Mouse (Mus musculus) MEL (cell line): ENCODE data around the gene Pfkfb4. TPM values are rescaled to one million over a fixed set of nuclear protein-coding genes. Genes with fewer than 3 reads are reported as not detected.

Source experiments
- DNase-seq: peaks from one replicate; pipeline ENCODE4 v3.0.0; 2011; ENCODE audit warnings: low read depth, low spot score
- H3K27ac ChIP-seq: 2 replicates; pipeline ENCODE4 v1.5.1; 2012; ENCODE audit warnings: low read depth, mild to moderate bottlenecking, control low read depth, low read length, moderate library complexity; ENCODE audit not compliant: control insufficient read depth
- H3K27me3 ChIP-seq, 2 experiments: fragments of 150-350 bp in 1 of 2; sonication (generic) in 1 of 2; 2 replicates each; pipeline ENCODE4 v1.6.1; 2012; ENCODE audit warnings: low read length in 2 of 2, mild to moderate bottlenecking in 2 of 2, improper control_type of control experiment in 1 of 2, moderate library complexity in 1 of 2; ENCODE audit not compliant: insufficient read depth in 2 of 2, control insufficient read depth in 1 of 2
- H3K36me3 ChIP-seq, 2 experiments: 2 replicates each; pipeline ENCODE4 v1.6.1; 2012 to 2014; ENCODE audit warnings: low read length in 2 of 2, improper control_type of control experiment in 1 of 2, inconsistent platforms in 1 of 2, mild to moderate bottlenecking in 1 of 2; ENCODE audit not compliant: insufficient read depth in 2 of 2, control insufficient read depth in 1 of 2
- H3K4me1 ChIP-seq, 2 experiments: fragments of 150-350 bp in 1 of 2; sonication (generic) in 1 of 2; 2 replicates each; pipeline ENCODE4 v1.6.1; 2012; ENCODE audit warnings: low read length in 2 of 2, improper control_type of control experiment in 1 of 2, mild to moderate bottlenecking in 1 of 2; ENCODE audit not compliant: insufficient read depth in 2 of 2, control insufficient read depth in 1 of 2
- H3K4me3 ChIP-seq, 2 experiments: fragments of 150-350 bp in 1 of 2; sonication (generic) in 1 of 2; 2 replicates each; pipeline ENCODE4 v1.5.1; 2012; ENCODE audit warnings: low read depth in 2 of 2, low read length in 2 of 2, mild to moderate bottlenecking in 2 of 2, moderate library complexity in 2 of 2, control low read depth in 1 of 2, improper control_type of control experiment in 1 of 2; ENCODE audit not compliant: control insufficient read depth in 1 of 2, insufficient read depth in 1 of 2
- H3K79me2 ChIP-seq: 2 replicates; pipeline ENCODE4 v1.6.1; 2012; ENCODE audit warnings: mild to moderate bottlenecking, low read length, moderate library complexity; ENCODE audit not compliant: control insufficient read depth, poor library complexity, insufficient read depth
- H3K9ac ChIP-seq: 2 replicates; pipeline ENCODE4 v1.6.1; 2012; ENCODE audit warnings: low read depth, mild to moderate bottlenecking, control low read depth, low read length, moderate library complexity; ENCODE audit not compliant: control insufficient read depth, poor library complexity, severe bottlenecking
- H3K9me3 ChIP-seq: fragments of 150-350 bp; sonication (generic); replicated peaks from 2 replicates; pipeline ENCODE4 v1.6.1; 2012; ENCODE audit warnings: mild to moderate bottlenecking, low read length, improper control_type of control experiment, moderate library complexity; ENCODE audit not compliant: insufficient read depth
- BHLHE40 ChIP-seq: IDR thresholded peaks from 2 replicates; pipeline ENCODE4 v1.6.1; 2012; ENCODE audit warnings: low read depth, mild to moderate bottlenecking, inconsistent platforms, low read length, improper control_type of control experiment, borderline replicate concordance
- CHD2 ChIP-seq: IDR thresholded peaks from 2 replicates; pipeline ENCODE4 v1.6.1; 2011; ENCODE audit warnings: low read length, improper control_type of control experiment
- CTCF ChIP-seq, 3 experiments: IDR thresholded peaks in 2 of 3; conservative IDR thresholded peaks in 1 of 3; 2 replicates each; pipeline ENCODE4 v1.5.1; 2011 to 2012; ENCODE audit warnings: low read length in 3 of 3, low read depth in 2 of 3, mild to moderate bottlenecking in 2 of 3, improper control_type of control experiment in 1 of 3, inconsistent platforms in 1 of 3, mixed read lengths in 1 of 3, moderate library complexity in 1 of 3; ENCODE audit not compliant: control insufficient read depth in 1 of 3, insufficient read depth in 1 of 3, poor library complexity in 1 of 3, severe bottlenecking in 1 of 3
- GABPA ChIP-seq: IDR thresholded peaks from 2 replicates; pipeline ENCODE4 v1.6.1; 2012; ENCODE audit warnings: low read depth, mild to moderate bottlenecking, inconsistent platforms, low read length, improper control_type of control experiment, moderate library complexity
- GATA1 ChIP-seq: IDR thresholded peaks from 2 replicates; pipeline ENCODE4 v1.6.1; 2011; ENCODE audit warnings: low read depth, low read length, improper control_type of control experiment
- HCFC1 ChIP-seq: IDR thresholded peaks from 2 replicates; pipeline ENCODE4 v1.6.1; 2012; ENCODE audit warnings: low read depth, mild to moderate bottlenecking, inconsistent platforms, low read length, improper control_type of control experiment, moderate library complexity
- JUND ChIP-seq: IDR thresholded peaks from 2 replicates; pipeline ENCODE4 v1.6.1; 2011; ENCODE audit warnings: low read depth, mild to moderate bottlenecking, improper control_type of control experiment, low read length
- MAFK ChIP-seq: IDR thresholded peaks from 2 replicates; pipeline ENCODE4 v1.6.1; 2011; ENCODE audit warnings: low read depth, mild to moderate bottlenecking, low read length, improper control_type of control experiment, borderline replicate concordance
- MXI1 ChIP-seq: IDR thresholded peaks from 2 replicates; pipeline ENCODE4 v1.6.1; 2011; ENCODE audit warnings: mild to moderate bottlenecking, low read depth, low read length, improper control_type of control experiment
- MYC ChIP-seq: IDR thresholded peaks from 2 replicates; pipeline ENCODE4 v1.6.1; 2011; ENCODE audit warnings: low read depth, mild to moderate bottlenecking, low read length, improper control_type of control experiment, moderate library complexity
- NELFE ChIP-seq: IDR thresholded peaks from 2 replicates; pipeline ENCODE4 v1.6.1; 2011; ENCODE audit warnings: low read depth, low read length, improper control_type of control experiment
- NRF1 ChIP-seq: IDR thresholded peaks from 2 replicates; pipeline ENCODE4 v1.6.1; 2014; ENCODE audit warnings: low read depth, mild to moderate bottlenecking, inconsistent platforms, low read length, improper control_type of control experiment, moderate library complexity; ENCODE audit not compliant: poor library complexity, insufficient read depth, severe bottlenecking
- POLR2A ChIP-seq, 2 experiments: IDR thresholded peaks; 2 replicates each; pipeline ENCODE4 v1.6.1; 2011 to 2012; ENCODE audit warnings: low read length in 2 of 2, mild to moderate bottlenecking in 2 of 2, control low read depth in 1 of 2, improper control_type of control experiment in 1 of 2, low read depth in 1 of 2, moderate library complexity in 1 of 2; ENCODE audit not compliant: control insufficient read depth in 1 of 2, insufficient read depth in 1 of 2, poor library complexity in 1 of 2
- POLR2AphosphoS2 ChIP-seq: IDR thresholded peaks from 2 replicates; pipeline ENCODE4 v1.6.1; 2011; ENCODE audit warnings: low read length, improper control_type of control experiment
- POLR2AphosphoS5 ChIP-seq: IDR thresholded peaks from 2 replicates; pipeline ENCODE4 v1.6.1; 2012; ENCODE audit warnings: low read depth, borderline replicate concordance, mild to moderate bottlenecking, inconsistent platforms, low read length, moderate library complexity, mixed read lengths
- RCOR1 ChIP-seq: IDR thresholded peaks from 2 replicates; pipeline ENCODE4 v1.6.1; 2012; ENCODE audit warnings: low read depth, mild to moderate bottlenecking, inconsistent platforms, low read length, improper control_type of control experiment
- SIN3A ChIP-seq: IDR thresholded peaks from 2 replicates; pipeline ENCODE4 v1.6.1; 2012; ENCODE audit warnings: low read length, improper control_type of control experiment, inconsistent platforms
- TAL1 ChIP-seq: IDR thresholded peaks from 2 replicates; pipeline ENCODE4 v1.6.1; 2012; ENCODE audit warnings: mild to moderate bottlenecking, inconsistent platforms, low read length, moderate library complexity, mixed read lengths
- UBTF ChIP-seq: IDR thresholded peaks from 2 replicates; pipeline ENCODE4 v1.6.1; 2012; ENCODE audit warnings: low read depth, mild to moderate bottlenecking, inconsistent platforms, low read length, improper control_type of control experiment, moderate library complexity, borderline replicate concordance; ENCODE audit not compliant: insufficient read depth
- ZC3H11A ChIP-seq: IDR thresholded peaks from 2 replicates; pipeline ENCODE4 v1.6.1; 2012; ENCODE audit warnings: low read depth, mild to moderate bottlenecking, inconsistent platforms, low read length, improper control_type of control experiment
- ZMIZ1 ChIP-seq: IDR thresholded peaks from 2 replicates; pipeline ENCODE4 v1.6.1; 2012; ENCODE audit warnings: low read depth, mild to moderate bottlenecking, inconsistent platforms, low read length, improper control_type of control experiment, moderate library complexity
- ZNF384 ChIP-seq: IDR thresholded peaks from 2 replicates; pipeline ENCODE4 v1.6.1; 2012; ENCODE audit warnings: low read depth, mild to moderate bottlenecking, inconsistent platforms, low read length, improper control_type of control experiment
- polyA plus RNA-seq, 2 experiments: library from polyadenylated mRNA; stranded (reverse) in 1 of 2; unstranded in 1 of 2; fragments of >175 nt in 1 of 2; fragments of >200 nt in 1 of 2; gene quantifications; 2 replicates each; pipeline versions ENCODE4 v1.2.1 to v1.2.4; 2012; ENCODE audit warnings: low replicate concordance in 2 of 2, low read depth in 1 of 2; ENCODE audit not compliant: insufficient read length in 2 of 2, insufficient read depth in 1 of 2, missing spikeins in 1 of 2
- total RNA-seq: library from RNA; depleted of rRNA; stranded (reverse); fragments of 300-350 nt; gene quantifications from 2 replicates; pipeline ENCODE4 v1.2.3, GENCODE M21; 2012

The Pfkfb4 gene
- total and polyA plus RNA-seq, 3 experiments = 3.2 to 6.4 TPM; not detected in 1

- no peak for TF ChIP-seq NELFE
These were observed 25.5 kb downstream of the Pfkfb4 start (continued) for GRCm38 (mm10) chr9:109016973-109017604.

GRCm38 (mm10) chr9:109021428-109021827 lies 29.9 kb downstream of the Pfkfb4 start:
- Histone ChIP-seq H3K9me3 (no peaks in the 10 kb centered on the region), H3K9ac (no peak overlapping the region), H3K27me3 (no peaks in the 10 kb centered on the region), H3K36me3 (no peaks in the 10 kb centered on the region), H3K27ac (no peak overlapping the region), H3K79me2 (no peaks in the 10 kb centered on the region), H3K4me1 (no peaks in the 10 kb centered on the region), H3K4me3 (no peak overlapping the region)
- peak; percentile 59 for DNase-seq
- TF ChIP-seq HCFC1 = no peak
- no peak for TF ChIP-seq SIN3A

- H3K27ac ChIP-seq = no peak overlapping the region
- no peak for DNase-seq
These were observed 31.5 kb downstream of the Pfkfb4 start for GRCm38 (mm10) chr9:109022866-109023685.

More at GRCm38 (mm10) chr9:109022866-109023685, 31.5 kb downstream of the Pfkfb4 start:
- TF ChIP-seq MAFK (no peak), POLR2AphosphoS5 (no peak), MYC (no peak), TAL1 (no peak), CHD2 (no peak), MXI1 (no peak), GATA1 (no peak), BHLHE40 (no peak), JUND (no peak), ZNF384 (no peak), CTCF (IDR thresholded peaks at IDR 0.05 in 2 of 3, conservative IDR thresholded peaks at IDR 0.05 in 1 of 3; ENCODE audit: control insufficient read depth in 1 of 3, insufficient read depth in 1 of 3, low read depth in 2 of 3, low read length in 3 of 3, poor library complexity in 1 of 3, severe bottlenecking in 1 of 3) (no peak), HCFC1 (no peak), UBTF (no peak), GABPA (no peak), POLR2AphosphoS2 (no peak), POLR2A (IDR thresholded peaks at IDR 0.05; ENCODE audit: control insufficient read depth in 1 of 2, insufficient read depth in 1 of 2, low read depth in 1 of 2, low read length in 2 of 2, poor library complexity in 1 of 2) (no peak), ZMIZ1 (no peak), RCOR1 (no peak), NRF1 (no peak), ZC3H11A (no peak)
- TF ChIP-seq, all 39 proteins: peak for 0
- Histone ChIP-seq H3K27me3 (no peaks in the 10 kb centered on the region), H3K4me1 (no peaks in the 10 kb centered on the region), H3K4me3 (no peak overlapping the region), H3K79me2 (no peaks in the 10 kb centered on the region), H3K36me3 (no peaks in the 10 kb centered on the region), H3K9me3 (no peaks in the 10 kb centered on the region), H3K9ac (no peak overlapping the region)
